Mouse (Mus musculus): ENCODE measurements around the gene Arl14. TPM values are rescaled to one million over a fixed set of nuclear protein-coding genes. Genes with fewer than 3 reads are reported as not detected.

The Arl14 gene
- polyA plus RNA-seq, 1 experiment = not detected

DNA sequence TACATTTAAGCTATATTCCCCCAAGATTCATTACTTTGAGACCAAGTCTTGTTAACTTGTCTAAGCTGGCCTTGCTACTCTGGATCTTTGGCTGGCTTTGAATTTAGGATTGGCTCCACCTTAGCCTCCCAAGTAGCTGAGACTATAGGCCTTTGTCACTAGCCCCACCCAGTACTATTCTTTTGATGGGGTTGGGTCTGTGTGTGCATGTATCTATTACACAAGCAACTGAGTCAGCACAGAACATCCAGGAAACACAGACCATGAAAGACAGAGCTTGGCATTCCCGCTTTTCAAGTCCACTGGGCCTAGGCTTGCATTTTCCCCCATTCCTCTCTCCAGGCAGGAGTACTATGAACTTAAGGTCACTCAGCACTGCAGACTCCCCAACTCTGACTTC, 12.3 kb downstream of the Arl14 start:
- DNase-seq = no peak
- Histone ChIP-seq H3K4me1 (ENCODE audit: control insufficient read depth, insufficient read depth, low read length) (no peaks in the 10 kb centered on the region), H3K27me3 (ENCODE audit: control insufficient read depth, insufficient read depth, low read length) (no peaks in the 10 kb centered on the region), H3K27ac (ENCODE audit: insufficient read depth, low read length) (no peak overlapping the region), H3K4me3 (replicated peaks; ENCODE audit: insufficient read depth, low read depth, low read length) (no peak overlapping the region)
- TF ChIP-seq POLR2A (IDR thresholded peaks at IDR 0.05; ENCODE audit: borderline replicate concordance, insufficient read depth, low read length) = no peak
- no peak for TF ChIP-seq CTCF (IDR thresholded peaks at IDR 0.05; ENCODE audit: borderline replicate concordance, insufficient read depth, low read depth, low read length)
- 100% methylated on average over 1 of the region's 1 CpGs for WGBS

DNA sequence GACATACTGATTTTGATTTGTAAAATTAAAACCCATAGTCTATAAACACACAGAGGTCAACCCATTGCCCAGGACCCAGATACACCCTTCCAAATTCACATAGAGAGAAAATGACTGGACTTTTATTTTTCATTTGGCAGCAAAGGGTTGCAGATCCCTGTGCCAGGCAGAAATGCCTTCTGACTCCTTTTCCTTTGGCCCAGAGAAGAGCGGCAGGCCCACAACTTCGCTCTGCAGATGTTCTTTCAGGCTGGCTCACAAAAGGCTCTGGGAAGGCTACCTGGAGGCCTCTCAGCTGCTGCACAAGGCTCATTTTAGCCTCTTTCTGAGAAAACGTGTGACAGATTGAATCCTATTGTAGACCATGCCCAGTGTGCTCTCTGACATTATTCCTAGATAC, 13.6 kb downstream of the Arl14 start:
- Histone ChIP-seq H3K27ac (ENCODE audit: insufficient read depth, low read length) (no peak overlapping the region), H3K4me3 (replicated peaks; ENCODE audit: insufficient read depth, low read depth, low read length) (no peak overlapping the region), H3K27me3 (ENCODE audit: control insufficient read depth, insufficient read depth, low read length) (no peaks in the 10 kb centered on the region), H3K4me1 (ENCODE audit: control insufficient read depth, insufficient read depth, low read length) (no peaks in the 10 kb centered on the region)
- 43% methylated on average over 3 of the region's 3 CpGs for WGBS
- DNase-seq = no peak
- no peak for TF ChIP-seq CTCF (IDR thresholded peaks at IDR 0.05; ENCODE audit: borderline replicate concordance, insufficient read depth, low read depth, low read length)
- TF ChIP-seq POLR2A (IDR thresholded peaks at IDR 0.05; ENCODE audit: borderline replicate concordance, insufficient read depth, low read length) = no peak

DNA sequence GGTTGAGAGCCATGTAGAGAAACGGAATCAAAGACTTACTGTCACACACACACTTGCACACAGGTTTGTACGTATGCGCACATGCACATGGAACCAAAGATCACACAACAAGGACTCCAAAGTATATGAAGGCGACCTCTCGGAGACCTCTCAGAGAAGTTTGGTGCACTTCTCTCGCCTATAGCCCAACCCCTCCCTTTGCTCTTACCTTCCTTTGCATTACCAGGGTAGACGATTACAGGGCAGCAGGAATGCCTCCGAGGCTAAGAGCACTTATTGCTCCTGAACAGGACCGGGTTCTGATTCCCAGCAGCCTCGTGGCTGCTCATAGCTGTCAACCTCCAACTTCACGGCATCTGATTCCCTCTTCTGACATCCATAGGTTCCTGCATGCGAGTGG, 14.3 kb downstream of the Arl14 start:
- TF ChIP-seq CTCF (IDR thresholded peaks at IDR 0.05; ENCODE audit: borderline replicate concordance, insufficient read depth, low read depth, low read length) = no peak
- no peak for TF ChIP-seq POLR2A (IDR thresholded peaks at IDR 0.05; ENCODE audit: borderline replicate concordance, insufficient read depth, low read length)
- 93% methylated on average over 12 of the region's 12 CpGs for WGBS
- H3K27ac ChIP-seq (ENCODE audit: insufficient read depth, low read length) = no peak overlapping the region

DNA sequence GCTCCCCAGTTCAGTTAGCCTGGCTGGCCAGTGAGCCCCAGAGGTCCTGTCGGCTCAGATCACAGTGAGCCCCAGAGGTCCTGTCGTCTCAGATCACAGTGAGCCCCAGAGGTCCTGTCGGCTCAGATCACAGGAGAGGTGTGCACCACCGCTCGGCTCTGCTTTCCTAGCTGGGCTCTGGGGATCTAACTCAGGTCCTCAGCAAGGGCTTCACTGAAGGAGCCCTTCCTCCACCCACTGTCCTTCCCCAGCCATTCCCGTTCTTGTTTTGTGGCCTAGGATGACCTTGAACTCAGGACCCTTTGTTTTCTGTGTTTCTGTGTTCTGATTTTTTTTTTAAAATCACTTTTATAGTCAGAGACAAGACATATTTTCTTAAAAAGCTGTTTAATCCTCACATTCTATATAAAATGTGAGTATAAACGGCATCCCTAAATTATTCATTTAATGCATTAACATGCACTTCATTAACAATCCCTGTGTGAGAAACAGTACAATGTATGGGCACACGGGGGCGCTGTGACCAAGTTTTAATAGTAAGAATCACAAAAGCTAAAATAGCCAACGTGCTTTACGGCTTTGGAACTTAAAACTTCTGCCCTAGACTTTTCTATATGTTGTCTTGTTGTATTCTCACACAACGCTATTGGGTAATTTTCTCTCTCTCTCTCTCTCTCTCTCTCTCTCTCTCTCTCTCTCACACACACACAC, 16.1 kb downstream of the Arl14 start:
- Histone ChIP-seq H3K4me3 (replicated peaks; ENCODE audit: insufficient read depth, low read depth, low read length) (no peak overlapping the region), H3K4me1 (ENCODE audit: control insufficient read depth, insufficient read depth, low read length) (no peaks in the 10 kb centered on the region), H3K27ac (ENCODE audit: insufficient read depth, low read length) (no peak overlapping the region), H3K27me3 (ENCODE audit: control insufficient read depth, insufficient read depth, low read length) (no peaks in the 10 kb centered on the region)
- peak; percentile 35 to 63 for DNase-seq
- TF ChIP-seq CTCF (IDR thresholded peaks at IDR 0.05; ENCODE audit: borderline replicate concordance, insufficient read depth, low read depth, low read length) (peak; percentile 8; the same call in 1 of the 2 replicates), POLR2A (IDR thresholded peaks at IDR 0.05; ENCODE audit: borderline replicate concordance, insufficient read depth, low read length) (no peak)
- 40% methylated on average over 12 of the region's 12 CpGs for WGBS

More for the DNA sequence above, 14.3 kb downstream of the Arl14 start:
- Histone ChIP-seq H3K4me3 (replicated peaks; ENCODE audit: insufficient read depth, low read depth, low read length) (no peak overlapping the region), H3K4me1 (ENCODE audit: control insufficient read depth, insufficient read depth, low read length) (no peaks in the 10 kb centered on the region), H3K27me3 (ENCODE audit: control insufficient read depth, insufficient read depth, low read length) (no peaks in the 10 kb centered on the region)
- no peak for DNase-seq

DNA sequence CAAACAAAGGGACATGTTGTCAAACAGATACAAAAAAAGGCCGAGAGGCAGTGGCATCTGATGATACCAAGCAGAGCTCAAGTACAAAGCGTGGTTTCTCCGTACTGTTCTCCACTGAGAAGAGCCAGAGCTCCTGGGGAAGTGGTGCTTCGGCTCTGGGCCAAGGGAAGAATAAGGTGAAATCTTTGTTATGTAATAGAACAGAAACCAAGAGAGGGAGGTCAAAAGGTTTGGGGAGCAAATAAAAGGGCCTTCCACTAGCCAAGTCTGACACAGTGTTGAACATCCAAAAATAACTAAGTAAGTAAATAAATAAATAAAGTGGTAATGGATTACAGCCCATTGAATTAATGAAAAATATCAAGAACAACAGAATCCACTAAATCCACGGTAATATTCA, 17.0 kb downstream of the Arl14 start:
- Histone ChIP-seq H3K4me3 (replicated peaks; ENCODE audit: insufficient read depth, low read depth, low read length) (no peak overlapping the region), H3K4me1 (ENCODE audit: control insufficient read depth, insufficient read depth, low read length) (no peaks in the 10 kb centered on the region), H3K27me3 (ENCODE audit: control insufficient read depth, insufficient read depth, low read length) (no peaks in the 10 kb centered on the region), H3K27ac (ENCODE audit: insufficient read depth, low read length) (no peak overlapping the region)
- TF ChIP-seq CTCF (IDR thresholded peaks at IDR 0.05; ENCODE audit: borderline replicate concordance, insufficient read depth, low read depth, low read length) (no peak), POLR2A (IDR thresholded peaks at IDR 0.05; ENCODE audit: borderline replicate concordance, insufficient read depth, low read length) (no peak)
- 63% methylated on average over 5 of the region's 5 CpGs for WGBS
- DNase-seq = no peak

DNA sequence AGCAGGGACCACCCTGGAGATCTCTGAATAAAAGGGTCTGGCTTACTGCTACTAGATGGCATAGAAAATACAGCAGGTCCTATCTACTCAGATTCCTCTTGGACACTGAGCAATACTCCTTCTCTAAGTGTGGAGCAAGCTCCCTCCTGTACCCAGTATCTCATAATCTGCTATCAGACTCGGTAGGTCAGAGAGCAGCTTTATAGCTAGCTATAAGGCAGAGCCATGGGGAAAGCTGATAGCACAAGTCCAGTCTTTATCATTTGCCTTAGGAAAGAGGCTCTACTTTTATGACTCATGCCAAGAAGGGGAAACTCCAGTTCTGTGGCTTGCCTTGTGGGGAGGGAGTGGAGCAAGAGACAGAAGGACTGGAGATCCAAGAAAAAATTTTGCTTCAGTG, 18.8 kb downstream of the Arl14 start:
- TF ChIP-seq CTCF (IDR thresholded peaks at IDR 0.05; ENCODE audit: borderline replicate concordance, insufficient read depth, low read depth, low read length) (no peak), POLR2A (IDR thresholded peaks at IDR 0.05; ENCODE audit: borderline replicate concordance, insufficient read depth, low read length) (no peak)
- Histone ChIP-seq H3K27ac (ENCODE audit: insufficient read depth, low read length) (no peak overlapping the region), H3K4me3 (replicated peaks; ENCODE audit: insufficient read depth, low read depth, low read length) (no peak overlapping the region), H3K4me1 (ENCODE audit: control insufficient read depth, insufficient read depth, low read length) (no peaks in the 10 kb centered on the region), H3K27me3 (ENCODE audit: control insufficient read depth, insufficient read depth, low read length) (no peaks in the 10 kb centered on the region)
- WGBS = 75% methylated on average over 1 of the region's 1 CpGs
- DNase-seq = no peak

DNA sequence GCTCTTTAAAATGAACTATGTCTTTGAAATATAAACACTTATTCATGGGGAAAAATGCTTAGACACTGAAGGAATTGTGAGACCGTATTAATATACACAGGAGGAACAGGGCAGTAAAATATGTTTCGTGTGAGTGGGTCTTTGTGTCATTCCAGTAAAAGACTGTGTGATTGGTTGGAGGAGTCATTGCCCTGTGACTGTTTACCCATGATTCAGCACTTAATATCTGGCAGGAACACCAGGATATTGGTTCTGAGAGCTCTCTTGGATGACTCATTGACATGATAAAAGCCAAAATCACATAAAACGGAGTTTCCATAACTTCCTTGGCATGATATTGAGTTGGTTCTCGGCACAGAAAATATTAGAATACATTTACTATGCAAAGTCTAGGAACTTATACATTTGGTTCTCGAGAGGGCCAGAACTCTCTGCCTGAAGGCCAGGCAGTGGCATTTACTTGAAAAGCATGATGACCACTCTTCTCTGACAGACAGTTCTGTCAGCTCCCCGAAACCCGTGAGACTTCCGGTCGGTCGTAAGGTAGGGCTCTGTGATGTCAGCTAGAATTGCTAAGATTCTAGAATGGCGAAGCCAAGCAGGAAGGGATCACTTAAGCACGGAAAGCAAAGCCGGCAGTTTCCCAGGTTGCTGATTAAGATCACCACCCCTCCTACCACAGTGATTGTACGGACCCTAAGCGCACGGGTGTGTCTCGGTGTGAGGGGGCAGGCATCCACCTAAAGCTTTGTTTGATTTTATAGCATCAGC, 31.1 kb downstream of the Arl14 start:
- 95% methylated on average over 17 of the region's 17 CpGs for WGBS
- H3K4me1 ChIP-seq (ENCODE audit: control insufficient read depth, insufficient read depth, low read length) = peaks cover 3% of the 10 kb centered on the region
- H3K4me3 ChIP-seq (replicated peaks; ENCODE audit: insufficient read depth, low read depth, low read length) = no peak overlapping the region
- H3K27ac ChIP-seq (ENCODE audit: insufficient read depth, low read length) = no peak overlapping the region
- DNase-seq = no peak
- no peaks in the 10 kb centered on the region for H3K27me3 ChIP-seq (ENCODE audit: control insufficient read depth, insufficient read depth, low read length)
- TF ChIP-seq CTCF (IDR thresholded peaks at IDR 0.05; ENCODE audit: borderline replicate concordance, insufficient read depth, low read depth, low read length) (no peak), POLR2A (IDR thresholded peaks at IDR 0.05; ENCODE audit: borderline replicate concordance, insufficient read depth, low read length) (no peak)

DNA sequence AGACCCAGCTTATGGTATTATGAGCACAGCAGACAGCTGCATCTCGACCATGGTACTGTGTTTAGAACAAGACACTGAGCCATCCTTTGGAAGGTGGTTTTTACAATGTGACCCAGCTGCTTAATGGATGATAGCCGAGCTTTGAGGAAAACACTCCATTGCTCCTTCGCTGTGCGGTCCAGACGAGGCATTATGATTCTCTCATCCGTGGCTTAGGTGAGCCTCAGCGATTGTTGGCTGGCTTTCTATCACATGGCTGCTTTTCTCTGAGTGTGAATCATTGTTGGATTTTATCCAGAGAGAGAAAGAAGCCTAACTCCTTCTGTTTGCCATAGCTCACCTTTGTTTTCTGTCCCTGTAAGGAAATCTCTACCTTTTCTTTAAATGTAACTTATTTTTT, 32.5 kb downstream of the Arl14 start:
- WGBS = 15% methylated on average over 7 of the region's 7 CpGs
- Histone ChIP-seq H3K4me1 (ENCODE audit: control insufficient read depth, insufficient read depth, low read length) (peaks cover 3% of the 10 kb centered on the region), H3K27me3 (ENCODE audit: control insufficient read depth, insufficient read depth, low read length) (no peaks in the 10 kb centered on the region), H3K4me3 (replicated peaks; ENCODE audit: insufficient read depth, low read depth, low read length) (no peak overlapping the region), H3K27ac (ENCODE audit: insufficient read depth, low read length) (no peak overlapping the region)
- DNase-seq = peak in 1 of 2 experiments; percentile 27
- no peak for TF ChIP-seq POLR2A (IDR thresholded peaks at IDR 0.05; ENCODE audit: borderline replicate concordance, insufficient read depth, low read length)
- no peak for TF ChIP-seq CTCF (IDR thresholded peaks at IDR 0.05; ENCODE audit: borderline replicate concordance, insufficient read depth, low read depth, low read length)

All from cerebellum, adult 2 months (tissue).